Comparison of ENCODE assay signal across 26 mouse cellular contexts in genomic region chr13:49814420-49814819, GRCm38 (mm10). TPM values are rescaled to one million over a fixed set of nuclear protein-coding genes. Genes with fewer than 3 reads are reported as not detected.
DNase-seq lines count a peak whose midpoint lies in the region; ATAC-seq and TF ChIP-seq lines count a peak whose summit lies in the region.
"Had no signal": no experiment of that assay in that cellular context is flagged by ENCODE, and none has a peak within 500 bp of the region (broad histone marks: within the 10 kb centered on the region; RNA-seq: fewer than 3 reads in every experiment).

No protein-coding gene starts in this region.

- dilution Hi-C loops in CH12.LX (cut with MboI; ENCODE audit: extremely low pct_ligation_motif_present, extremely low pct_unique_long_range_greater_than_20kb, low sequenced_read_pairs): no loop called here

- H3K36me3 ChIP-seq in liver, postnatal 0 days (replicated peaks; ENCODE audit: insufficient read depth, low read length): no peaks in the 10 kb centered on the region
- no peaks in the 10 kb centered on the region for H3K36me3 ChIP-seq in liver, embryonic 12.5 days
- H3K36me3 ChIP-seq in CH12.LX (replicated peaks in 1 of 2; ENCODE audit: control insufficient read depth in 1 of 2, insufficient read depth in 1 of 2, low read length in 1 of 2): no peaks in the 10 kb centered on the region
- H3K36me3 ChIP-seq: embryonic facial prominence, embryonic 13.5 days; forebrain, embryonic 12.5 days; hindbrain, embryonic 10.5 days had no signal

- in situ Hi-C loops in CH12.LX (cut with MboI; ENCODE audit: low pct_ligation_motif_present, low pct_unique_long_range_greater_than_20kb, low sequenced_read_pairs): no loop called here

- TF ChIP-seq RAD21 in CH12.LX (IDR thresholded peaks at IDR 0.05; ENCODE audit: low read depth, low read length): no peak

- no peak for ATAC-seq in liver, postnatal 0 days
- ATAC-seq in liver, embryonic 12.5 days: no peak
- no peak for ATAC-seq in monocyte, adult 5-6 weeks (replicated peaks; ENCODE audit: insufficient number of reproducible peaks, low FRiP score, low TSS enrichment, poor library complexity, severe bottlenecking)
- ATAC-seq: CD4-positive, CD25-positive, alpha-beta regulatory T cell, adult 4 months; forebrain, embryonic 16.5 days; Patski had no signal

- H3K27me3 ChIP-seq in liver, postnatal 0 days (ENCODE audit: insufficient read depth, low read length): no peaks in the 10 kb centered on the region
- no peaks in the 10 kb centered on the region for H3K27me3 ChIP-seq in liver, embryonic 12.5 days (replicated peaks)
- H3K27me3 ChIP-seq in CH12.LX (replicated peaks): peaks cover 25% of the 10 kb centered on the region
- H3K27me3 ChIP-seq: embryonic facial prominence, embryonic 13.5 days; forebrain, embryonic 12.5 days had no signal

- no peak for TF ChIP-seq POLR2A in CH12.LX (IDR thresholded peaks at IDR 0.05; ENCODE audit: low read depth, low read length)

- no peak overlapping the region for H3K9ac ChIP-seq in liver, postnatal 0 days (replicated peaks)
- H3K9ac ChIP-seq in liver, embryonic 12.5 days: no peak overlapping the region
- H3K9ac ChIP-seq in CH12.LX (ENCODE audit: insufficient read depth, low read depth): no peak overlapping the region
- H3K9ac ChIP-seq: embryonic facial prominence, embryonic 13.5 days; forebrain, embryonic 12.5 days; hindbrain, embryonic 14.5 days had no signal

- no peaks in the 10 kb centered on the region for H3K4me1 ChIP-seq in liver, postnatal 0 days (ENCODE audit: insufficient read depth)
- no peaks in the 10 kb centered on the region for H3K4me1 ChIP-seq in liver, embryonic 12.5 days
- no peaks in the 10 kb centered on the region; a peak in 1 of 4 replicates for H3K4me1 ChIP-seq in CH12.LX (ENCODE audit: control insufficient read depth in 1 of 2, insufficient read depth in 2 of 2)
- H3K4me1 ChIP-seq: embryonic facial prominence, embryonic 13.5 days; forebrain, embryonic 12.5 days; hindbrain, embryonic 10.5 days had no signal

- no peak for TF ChIP-seq EP300 in liver, postnatal 0 days (IDR thresholded peaks at IDR 0.05; ENCODE audit: low read depth)
- no peak for TF ChIP-seq EP300 in CH12.LX (IDR thresholded peaks at IDR 0.05; ENCODE audit: low read length)

- H3K9me3 ChIP-seq in liver, postnatal 0 days (ENCODE audit: low read length): no peaks in the 10 kb centered on the region
- no peaks in the 10 kb centered on the region for H3K9me3 ChIP-seq in liver, embryonic 12.5 days (replicated peaks)
- peaks cover 3% of the 10 kb centered on the region for H3K9me3 ChIP-seq in CH12.LX (replicated peaks; ENCODE audit: low read length)

- peak; percentile 7 for DNase-seq in liver, postnatal 0 days
- DNase-seq in CH12.LX (ENCODE audit: extremely low read depth): no peak
- DNase-seq in R1 (ENCODE audit: low read depth, low spot score): peak; percentile 9
- DNase-seq in cerebellum, postnatal 10 days: no peak
- DNase-seq: adrenal gland, postnatal 10 days; cerebellum, adult 11 months; cerebellum, adult 8-10 months; cerebellum, postnatal 25 days; gastrocnemius, postnatal 10 days; heart, adult 2 months had no signal

- no peak overlapping the region for H3K27ac ChIP-seq in liver, postnatal 0 days (ENCODE audit: low read depth)
- no peak overlapping the region for H3K27ac ChIP-seq in liver, embryonic 12.5 days
- no peak overlapping the region for H3K27ac ChIP-seq in CH12.LX (ENCODE audit: insufficient read depth, low read depth)
- H3K27ac ChIP-seq: embryonic facial prominence, embryonic 13.5 days; forebrain, embryonic 12.5 days; heart, adult 2 months; hindbrain, embryonic 10.5 days; hindbrain, embryonic 14.5 days had no signal

- 78% methylated on average over 4 of the region's 4 CpGs for WGBS in liver, postnatal 0 days (ENCODE audit: insufficient replicate concordance)
- WGBS in liver, embryonic 12.5 days (ENCODE audit: insufficient replicate concordance): 86% methylated on average over 4 of the region's 4 CpGs

- H3K79me2 ChIP-seq in CH12.LX (replicated peaks; ENCODE audit: control insufficient read depth, extremely low read depth, insufficient read depth, poor library complexity, severe bottlenecking): no peaks in the 10 kb centered on the region

- no peak for TF ChIP-seq CTCF in liver, postnatal 0 days (IDR thresholded peaks at IDR 0.05; ENCODE audit: low read depth)
- no peak for TF ChIP-seq CTCF in CH12.LX (conservative IDR thresholded peaks at IDR 0.05 in 1 of 2, IDR thresholded peaks at IDR 0.05 in 1 of 2; ENCODE audit: low read depth in 2 of 2, low read length in 2 of 2)

- H3K4me3 ChIP-seq in liver, postnatal 0 days (ENCODE audit: low read depth, low read length): no peak overlapping the region
- no peak overlapping the region for H3K4me3 ChIP-seq in liver, embryonic 12.5 days
- H3K4me3 ChIP-seq in CH12.LX (replicated peaks in 1 of 3; ENCODE audit: low read depth in 2 of 3, low read length in 2 of 3, poor library complexity in 1 of 3): no peak overlapping the region
- H3K4me3 ChIP-seq: embryonic facial prominence, embryonic 13.5 days; forebrain, embryonic 12.5 days; heart, adult 2 months; hindbrain, embryonic 10.5 days had no signal

- H3K4me2 ChIP-seq in liver, postnatal 0 days (ENCODE audit: low read depth, low read length): no peak overlapping the region
- H3K4me2 ChIP-seq in liver, embryonic 12.5 days: no peak overlapping the region
- no peak overlapping the region for H3K4me2 ChIP-seq in CH12.LX (ENCODE audit: insufficient read depth, low read depth, poor library complexity, severe bottlenecking)
- H3K4me2 ChIP-seq: embryonic facial prominence, embryonic 13.5 days; forebrain, embryonic 12.5 days; heart, embryonic 11.5 days; hindbrain, embryonic 14.5 days had no signal

TF ChIP-seq in CH12.LX, 34 proteins besides CTCF, POLR2A, EP300 and RAD21:
- no peak for TF ChIP-seq CHD2 (IDR thresholded peaks at IDR 0.05; ENCODE audit: low read length)
- TF ChIP-seq ZC3H11A (IDR thresholded peaks at IDR 0.05; ENCODE audit: low read depth, low read length): no peak
- TF ChIP-seq USF2 (conservative IDR thresholded peaks at IDR 0.05; ENCODE audit: low read depth, low read length): peak; percentile 45
- TF ChIP-seq GABPA (IDR thresholded peaks at IDR 0.05; ENCODE audit: insufficient replicate concordance, low read depth, low read length): no peak
- no peak for TF ChIP-seq ZKSCAN1 (IDR thresholded peaks at IDR 0.05; ENCODE audit: borderline replicate concordance, low read depth, low read length)
- TF ChIP-seq ZMIZ1 (IDR thresholded peaks at IDR 0.05; ENCODE audit: low read depth, low read length): no peak
- no peak for TF ChIP-seq POLR2AphosphoS2 (IDR thresholded peaks at IDR 0.05; ENCODE audit: low read depth, low read length)
- TF ChIP-seq ETS1 (conservative IDR thresholded peaks at IDR 0.05; ENCODE audit: low read depth, low read length): no peak
- TF ChIP-seq USF1 (IDR thresholded peaks at IDR 0.05; ENCODE audit: low read depth, low read length): peak; percentile 33
- TF ChIP-seq NRF1 (IDR thresholded peaks at IDR 0.05; ENCODE audit: low read depth, low read length): no peak
- no peak for TF ChIP-seq MAX (IDR thresholded peaks at IDR 0.05; ENCODE audit: low read length)
- no peak for TF ChIP-seq MEF2A (IDR thresholded peaks at IDR 0.05; ENCODE audit: borderline replicate concordance, low read depth, low read length)
- no peak for TF ChIP-seq CHD1 (IDR thresholded peaks at IDR 0.05; ENCODE audit: low read depth, low read length)

RNA-seq across cellular contexts. Expression of gene Gm30302, which starts 15.6 kb away (rescaled TPM):
- polyA plus RNA-seq in liver, postnatal 0 days (2015; fragmentation: Nextera tagmentation; extraction: Ambion mirVana): 0.04 TPM in 1 of 2 replicates, not detected in the other
- not detected in 2 replicates for polyA plus RNA-seq in liver, embryonic 12.5 days (2016; fragmentation: Nextera tagmentation; extraction: Ambion mirVana)
- not detected in 2 replicates for total RNA-seq in CH12.LX (2012; rRNA removed)
- not detected in 2 replicates for total RNA-seq in CH12.LX (2014; rRNA removed)
- polyA plus RNA-seq in CH12.LX (2012; ENCODE audit: insufficient read length, low read depth): not detected in 2 replicates
- total RNA-seq in monocyte, adult 5-6 weeks (2017): not detected in 3 replicates
- total RNA-seq: adrenal gland, postnatal 4 days; gastrocnemius, postnatal 10 days; gastrocnemius, postnatal 4 days had no signal
- polyA plus RNA-seq: brain, embryonic 14.5 days; CD4-positive, CD25-positive, alpha-beta regulatory T cell, adult 4 months; cortical plate, adult 2 months; embryonic facial prominence, embryonic 13.5 days; forebrain, embryonic 12.5 days; forebrain, embryonic 16.5 days; frontal cortex, adult 2 months; heart, embryonic 16.5 days; hindbrain, embryonic 10.5 days; Patski had no signal

Comparison
In these comparisons a context has a peak if more than half of its experiments do, and no peak if none do; other contexts are left out.
1. DNase-seq: peak in liver, postnatal 0 days (single experiment) and R1 (single experiment); none in CH12.LX (single experiment) and cerebellum, postnatal 10 days (0 of 2).